Mouse (Mus musculus) embryonic facial prominence, embryonic 11.5 days (tissue): ENCODE data around the gene Ror1. TPM values are rescaled to one million over a fixed set of nuclear protein-coding genes. Genes with fewer than 3 reads are reported as not detected.

Source experiments
- ATAC-seq: fragments of 200-750 bp; cut with Nextera tagmentation; replicated peaks from 2 replicates; pipeline ENCODE4 v1.8.0; 2017; ENCODE audit warnings: low read depth; ENCODE audit not compliant: insufficient number of reproducible peaks, low FRiP score, low TSS enrichment
- DNase-seq: peaks from one replicate; pipeline ENCODE4 v3.0.0-alpha.2; 2015; ENCODE audit warnings: low spot score
- H3K27ac ChIP-seq: fragments of 300-500 bp; sonication (generic); replicated peaks from 2 replicates; pipeline ENCODE4 v1.5.1; 2014; ENCODE audit warnings: mild to moderate bottlenecking, low read depth, low read length, control low read depth
- H3K27me3 ChIP-seq: fragments of 300-500 bp; sonication (generic); 2 replicates; pipeline ENCODE4 v1.6.1; 2014; ENCODE audit warnings: mild to moderate bottlenecking, low read length, moderate library complexity, mixed read lengths; ENCODE audit not compliant: control insufficient read depth, insufficient read depth
- H3K36me3 ChIP-seq: fragments of 300-500 bp; sonication (generic); replicated peaks from 2 replicates; pipeline ENCODE4 v1.6.1; 2014; ENCODE audit warnings: low read depth, mild to moderate bottlenecking, low read length, moderate library complexity, mixed read lengths; ENCODE audit not compliant: control insufficient read depth, insufficient read depth
- H3K4me1 ChIP-seq: fragments of 300-500 bp; sonication (generic); 2 replicates; pipeline ENCODE4 v1.6.1; 2014; ENCODE audit warnings: low read length, mixed read lengths; ENCODE audit not compliant: control insufficient read depth, insufficient read depth
- H3K4me2 ChIP-seq: fragments of 300-500 bp; sonication (generic); 2 replicates; pipeline ENCODE4 v1.6.1; 2014; ENCODE audit warnings: low read depth, mild to moderate bottlenecking, control low read depth, low read length, moderate library complexity
- H3K4me3 ChIP-seq: fragments of 300-500 bp; sonication (generic); 2 replicates; pipeline ENCODE4 v1.5.1; 2014; ENCODE audit warnings: low read depth, low read length, control low read depth
- H3K9ac ChIP-seq: fragments of 300-500 bp; sonication (generic); replicated peaks from 2 replicates; pipeline ENCODE4 v1.6.1; 2014; ENCODE audit warnings: mild to moderate bottlenecking, control low read depth, low read length
- H3K9me3 ChIP-seq: fragments of 300-500 bp; sonication (generic); replicated peaks from 2 replicates; pipeline ENCODE4 v1.6.1; 2016; ENCODE audit warnings: mild to moderate bottlenecking, low read length, inconsistent platforms, mixed read lengths; ENCODE audit not compliant: control insufficient read depth
- WGBS: fragments of 180-500 bp; shearing (Covaris S2); extraction: QIAGEN DNeasy Blood & Tissue Kit; methylation state at CpG from one replicate; pipeline ENCODE4 v1.1.7; 2014; 5-methylcytosine and 5-hydroxymethylcytosine counted together
- polyA plus RNA-seq: library from polyadenylated mRNA; unstranded; fragments of >200 nt; fragmentation: Nextera tagmentation; extraction: Ambion mirVana; gene quantifications from 2 replicates; pipeline ENCODE4 v1.2.1, GENCODE M21; 2014

Gene Ror1
- polyA plus RNA-seq, 1 experiment from 2014 or later = 17.3 TPM

- no peak overlapping the region for H3K9ac ChIP-seq
- 51% methylated on average over 11 of the region's 11 CpGs for WGBS
- no peak for ATAC-seq
These were observed 277.2 kb downstream of the Ror1 start for GRCm38 (mm10) chr4:100372806-100373205.

GRCm38 (mm10) chr4:100373780-100374179, 278.2 kb downstream of the Ror1 start:
- H3K4me3 ChIP-seq = no peak overlapping the region
- no peak overlapping the region for H3K4me2 ChIP-seq
- no peaks in the 10 kb centered on the region for H3K36me3 ChIP-seq
- WGBS = 71% methylated on average over 4 of the region's 4 CpGs
- no peaks in the 10 kb centered on the region; the same call in 1 of the 2 replicates for H3K4me1 ChIP-seq
- H3K9me3 ChIP-seq = no peaks in the 10 kb centered on the region
- DNase-seq = no peak
- H3K9ac ChIP-seq = no peak overlapping the region
- no peaks in the 10 kb centered on the region for H3K27me3 ChIP-seq
- H3K27ac ChIP-seq = no peak overlapping the region
- ATAC-seq = no peak

More at GRCm38 (mm10) chr4:100372806-100373205, 277.2 kb downstream of the Ror1 start:
- Histone ChIP-seq H3K36me3 (no peaks in the 10 kb centered on the region), H3K27me3 (no peaks in the 10 kb centered on the region), H3K4me2 (no peak overlapping the region), H3K4me3 (no peak overlapping the region), H3K27ac (no peak overlapping the region), H3K9me3 (no peaks in the 10 kb centered on the region), H3K4me1 (no peaks in the 10 kb centered on the region; the same call in 1 of the 2 replicates)
- DNase-seq = peak; percentile 18

GRCm38 (mm10) chr4:100375286-100375685, 279.7 kb downstream of the Ror1 start:
- Histone ChIP-seq H3K9ac (no peak overlapping the region), H3K4me2 (no peak overlapping the region), H3K27ac (no peak overlapping the region), H3K4me3 (no peak overlapping the region), H3K27me3 (no peaks in the 10 kb centered on the region), H3K4me1 (no peaks in the 10 kb centered on the region; the same call in 1 of the 2 replicates), H3K36me3 (no peaks in the 10 kb centered on the region), H3K9me3 (no peaks in the 10 kb centered on the region)
- ATAC-seq (no peak), DNase-seq (no peak)
- 92% methylated on average over 5 of the region's 5 CpGs for WGBS

GRCm38 (mm10) chr4:100376163-100376562, 280.6 kb downstream of the Ror1 start:
- Histone ChIP-seq H3K9me3 (no peaks in the 10 kb centered on the region), H3K4me1 (no peaks in the 10 kb centered on the region; the same call in 1 of the 2 replicates), H3K9ac (no peak overlapping the region), H3K27me3 (no peaks in the 10 kb centered on the region), H3K27ac (no peak overlapping the region), H3K4me2 (no peak overlapping the region), H3K4me3 (no peak overlapping the region), H3K36me3 (no peaks in the 10 kb centered on the region)
- peak; percentile 48 for DNase-seq
- WGBS = 23% methylated on average over 6 of the region's 6 CpGs
- no peak; the same call in 1 of the 2 replicates for ATAC-seq

GRCm38 (mm10) chr4:100377231-100377630, 281.6 kb downstream of the Ror1 start:
- WGBS = 56% methylated on average over 3 of the region's 3 CpGs
- Histone ChIP-seq H3K9me3 (no peaks in the 10 kb centered on the region), H3K4me1 (no peaks in the 10 kb centered on the region; the same call in 1 of the 2 replicates), H3K4me3 (no peak overlapping the region), H3K4me2 (no peak overlapping the region), H3K27me3 (no peaks in the 10 kb centered on the region), H3K36me3 (no peaks in the 10 kb centered on the region), H3K27ac (no peak overlapping the region), H3K9ac (no peak overlapping the region)
- no peak for ATAC-seq
- DNase-seq = no peak

- 77% methylated on average over 4 of the region's 4 CpGs for WGBS
These were observed 282.4 kb downstream of the Ror1 start for GRCm38 (mm10) chr4:100377996-100378395.

GRCm38 (mm10) chr4:100381760-100382159, 286.2 kb downstream of the Ror1 start:
- Histone ChIP-seq H3K36me3 (no peaks in the 10 kb centered on the region), H3K9me3 (no peaks in the 10 kb centered on the region), H3K27ac (no peak overlapping the region), H3K4me3 (no peak overlapping the region), H3K4me2 (no peak overlapping the region), H3K4me1 (no peaks in the 10 kb centered on the region), H3K27me3 (no peaks in the 10 kb centered on the region), H3K9ac (no peak overlapping the region)
- DNase-seq = no peak
- no peak for ATAC-seq
- 70% methylated on average over 4 of the region's 4 CpGs for WGBS

More at GRCm38 (mm10) chr4:100377996-100378395, 282.4 kb downstream of the Ror1 start:
- H3K4me1 ChIP-seq = no peaks in the 10 kb centered on the region; the same call in 1 of the 2 replicates
- H3K4me2 ChIP-seq = no peak overlapping the region
- H3K36me3 ChIP-seq = no peaks in the 10 kb centered on the region
- ATAC-seq (no peak), DNase-seq (no peak)
- H3K27ac ChIP-seq = no peak overlapping the region
- no peak overlapping the region for H3K4me3 ChIP-seq
- no peaks in the 10 kb centered on the region for H3K9me3 ChIP-seq
- no peaks in the 10 kb centered on the region for H3K27me3 ChIP-seq
- no peak overlapping the region for H3K9ac ChIP-seq

- Histone ChIP-seq H3K4me2 (no peak overlapping the region), H3K9me3 (no peaks in the 10 kb centered on the region), H3K9ac (no peak overlapping the region), H3K27ac (no peak overlapping the region), H3K27me3 (no peaks in the 10 kb centered on the region), H3K36me3 (no peaks in the 10 kb centered on the region), H3K4me3 (no peak overlapping the region), H3K4me1 (no peaks in the 10 kb centered on the region)
- 89% methylated on average over 5 of the region's 5 CpGs for WGBS
- ATAC-seq = no peak
- no peak for DNase-seq
These were observed 290.8 kb downstream of the Ror1 start for GRCm38 (mm10) chr4:100386272-100386988.
